Mouse (Mus musculus) ovary, postnatal 14 days (tissue): Measurements from ENCODE around the gene Lrrc63.
"Not testable (repeated sequence)": the region's sequence is repeated elsewhere in the genome, so short reads cannot be mapped to it uniquely, and the experiment has no call there.

Experiments used
- DNase-seq: peaks from one replicate; pipeline ENCODE4 v3.0.0; 2022; ENCODE audit warnings: low spot score

Lrrc63 gene

DNA sequence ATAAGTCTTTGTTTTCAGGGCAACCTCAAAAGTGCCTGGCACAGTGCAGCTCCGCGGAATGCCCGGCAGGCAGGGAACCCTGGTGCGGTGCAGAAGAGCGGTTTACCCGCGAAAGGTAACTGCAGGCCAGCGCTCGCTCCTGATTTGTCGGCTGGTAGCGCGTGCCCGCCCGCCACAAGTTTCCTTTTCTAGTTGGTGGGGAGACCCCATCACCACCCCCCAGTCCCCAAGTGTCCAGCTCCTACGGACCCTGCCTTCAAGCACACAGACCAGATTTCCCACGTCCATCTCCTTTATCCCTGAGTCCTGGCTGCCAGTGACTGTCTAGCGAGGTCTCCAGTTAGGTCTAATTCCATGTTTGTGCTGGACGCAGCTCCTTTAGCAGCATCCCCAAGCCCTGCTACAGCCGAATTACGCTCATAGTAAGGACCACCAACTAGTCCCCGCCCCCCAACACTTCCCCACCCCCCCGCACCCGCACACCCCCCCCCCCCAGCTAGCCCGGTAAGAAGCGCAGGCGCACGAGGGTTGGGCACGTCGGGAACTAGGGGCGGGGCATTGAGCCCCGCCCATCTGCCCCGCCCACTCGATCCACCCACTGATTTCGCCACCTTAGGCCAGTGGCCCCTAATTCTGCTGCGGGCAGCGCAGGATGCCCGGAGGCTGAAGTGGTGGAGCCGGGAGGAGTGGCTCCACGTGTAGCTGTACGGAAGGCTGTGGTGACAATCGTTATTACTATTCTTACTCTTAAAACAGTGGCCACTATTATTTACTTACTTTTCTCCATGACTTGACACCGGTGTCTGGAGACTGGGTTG, at the start of gene Lrrc63, which contains the start of gene Lcp1:
TSS of gene Lrrc63 (minus strand) at position 381 of the 818 bp plus-strand sequence.
TSS of gene Lcp1 (plus strand) at position 601 of the 818 bp plus-strand sequence.
- peak; percentile 47 for DNase-seq

DNA sequence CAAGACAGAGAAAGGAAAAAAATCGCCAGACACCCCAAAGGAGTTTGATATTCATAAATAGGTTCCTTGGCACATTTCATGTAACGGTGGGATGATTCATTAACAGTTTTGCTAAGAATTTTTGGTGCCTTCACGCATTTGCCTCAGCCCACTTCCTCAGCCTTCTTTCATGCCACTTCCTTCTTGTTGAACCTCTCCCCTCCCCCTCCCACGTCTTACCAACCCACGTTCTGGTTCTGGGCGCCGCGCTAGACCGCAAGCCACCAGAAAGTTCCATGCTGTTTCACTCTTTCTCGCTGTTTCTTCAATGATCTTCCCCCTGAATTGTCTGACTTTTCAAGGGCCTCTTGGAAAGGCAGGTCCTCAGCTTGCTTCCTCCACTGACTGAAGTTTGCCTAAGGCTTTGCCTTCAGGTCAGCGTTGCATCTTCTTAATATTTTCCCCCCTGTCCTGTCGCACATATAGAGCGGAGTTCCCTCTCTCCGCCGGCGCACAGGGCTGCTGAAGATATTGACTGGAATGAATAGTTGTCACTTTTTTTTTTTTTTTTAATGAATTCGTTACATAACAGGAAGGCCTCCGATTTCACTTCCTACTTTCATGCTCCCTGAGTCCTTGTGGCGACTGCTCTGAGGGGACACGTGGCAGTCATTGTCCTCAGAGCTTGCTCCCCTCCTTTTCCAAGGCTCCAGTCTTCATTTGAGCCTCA, 48.7 kb upstream of the Lrrc63 start:
- DNase-seq = no peak

GRCm38 (mm10) chr14:75178801-75179211, 48.1 kb upstream of the Lrrc63 start:
- no peak for DNase-seq

- no peak for DNase-seq
Observed at GRCm38 (mm10) chr14:75178384-75178793, 47.7 kb upstream of the Lrrc63 start.

DNA sequence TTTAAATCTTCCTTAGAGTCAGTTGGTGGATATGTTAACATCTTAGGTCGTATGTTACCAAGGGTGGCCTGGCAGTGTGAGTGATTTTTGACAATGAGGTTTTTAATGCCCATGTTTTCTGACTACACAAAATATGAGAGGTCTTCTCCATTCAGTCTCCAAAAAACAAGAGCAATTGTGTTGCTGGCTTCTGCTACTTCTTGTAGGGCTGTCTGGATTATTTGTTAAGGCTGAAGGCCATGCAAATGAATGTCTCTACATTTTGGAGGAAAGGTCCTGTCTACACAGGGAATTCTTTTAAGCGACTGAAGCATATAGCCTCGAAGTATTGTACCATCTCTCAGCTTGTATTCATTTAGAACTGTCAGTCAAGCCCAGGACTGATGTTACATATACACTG, 46.7 kb upstream of the Lrrc63 start:
- no peak for DNase-seq

- DNase-seq = no peak
Observed at GRCm38 (mm10) chr14:75176425-75177045, 45.9 kb upstream of the Lrrc63 start.

DNA sequence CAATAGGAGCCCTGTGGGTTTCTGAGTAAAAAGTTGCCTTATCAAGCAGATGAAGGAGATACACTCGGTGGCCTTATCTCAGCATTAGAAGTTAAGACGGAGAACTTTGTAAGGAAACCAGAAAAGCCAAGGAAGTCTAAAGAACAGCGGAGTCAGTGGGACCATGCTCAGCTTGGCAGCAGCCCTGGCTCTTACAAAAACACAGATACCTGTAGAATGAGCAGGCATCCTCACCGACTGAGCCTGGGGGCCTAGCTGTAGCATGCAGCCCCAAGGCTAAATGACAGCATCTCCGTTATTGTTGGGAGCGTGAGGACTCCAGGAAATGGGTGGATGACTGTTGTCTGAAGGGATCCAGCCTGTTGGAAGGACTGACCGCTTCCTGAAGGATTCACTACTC, 45.1 kb upstream of the Lrrc63 start:
- no peak for DNase-seq

DNA sequence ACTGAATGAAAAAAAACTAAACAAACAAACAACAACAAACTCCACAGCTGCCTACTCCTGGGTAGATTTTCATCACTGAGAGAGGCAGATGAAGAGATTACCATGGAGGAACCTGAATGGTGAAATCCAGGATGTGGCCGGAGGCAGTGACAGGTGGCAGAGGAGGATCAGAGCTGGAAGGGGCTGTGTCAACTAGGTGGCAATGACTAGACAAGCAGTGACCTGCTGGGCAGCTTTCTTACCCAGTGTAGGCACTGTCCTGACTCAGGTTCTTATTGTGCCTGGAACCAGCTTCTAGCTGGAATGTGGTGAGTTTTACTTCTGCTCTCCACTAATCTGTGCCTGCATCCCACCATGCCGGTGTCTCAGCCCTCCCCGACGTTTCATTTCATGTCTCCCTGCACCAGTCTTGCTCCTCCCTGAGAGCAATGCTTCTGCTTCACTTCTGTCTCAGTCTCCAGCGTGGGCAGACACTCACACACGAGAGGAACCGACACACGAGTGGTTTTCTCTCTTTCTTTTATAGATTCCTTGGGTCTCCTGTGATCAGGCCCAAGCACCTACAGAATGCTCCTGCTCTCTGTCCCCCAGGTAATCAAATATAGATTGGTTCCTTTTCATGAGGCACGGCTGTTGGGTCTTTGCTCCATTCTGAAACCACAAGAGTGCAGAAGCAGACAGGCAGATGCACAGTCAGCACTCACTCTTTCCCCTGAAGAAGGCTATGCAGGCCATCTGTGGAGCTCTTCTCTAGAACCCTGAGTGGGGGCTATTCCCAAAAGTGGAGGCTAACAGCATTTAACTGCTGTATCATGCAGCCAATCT, 44.3 kb upstream of the Lrrc63 start:
- no peak for DNase-seq

DNA sequence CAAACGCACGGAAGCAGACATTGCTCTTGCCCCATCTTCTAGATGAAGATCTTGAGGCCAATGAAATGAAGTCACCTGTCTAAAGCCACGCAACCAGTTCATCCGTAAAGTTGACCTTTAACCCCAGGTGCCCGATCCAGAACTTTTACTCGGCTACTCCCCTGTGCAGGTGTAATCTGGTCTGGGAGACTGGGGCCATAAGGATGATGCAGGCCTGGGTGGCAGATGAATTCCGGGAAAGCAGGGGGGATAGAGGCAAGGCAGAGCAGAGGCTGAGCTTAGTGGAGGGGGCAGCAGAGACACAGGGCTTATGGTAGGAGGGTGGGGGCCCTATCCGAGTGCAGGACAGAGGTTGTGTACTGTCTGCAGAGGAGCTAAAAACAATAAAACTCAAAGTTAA, 43.6 kb upstream of the Lrrc63 start:
- DNase-seq = no peak

DNA sequence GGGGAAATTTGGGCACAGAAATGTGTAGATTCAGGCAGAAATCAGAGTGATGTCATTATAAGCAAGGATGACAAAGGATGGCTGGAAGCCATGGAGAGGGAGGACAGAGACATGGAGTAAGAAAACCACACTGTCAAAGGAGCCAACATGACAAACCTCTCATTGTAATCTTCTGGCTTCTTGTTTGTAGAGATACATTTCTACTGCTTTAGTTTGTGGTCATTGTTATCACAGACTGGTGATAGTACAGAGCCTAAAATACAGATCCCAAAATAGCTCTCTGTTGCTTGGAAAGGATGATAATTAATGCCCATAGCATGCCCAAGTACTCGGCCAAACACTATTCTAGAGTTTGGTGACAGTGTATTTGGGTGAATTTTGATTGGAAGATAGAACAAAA, 39.9 kb upstream of the Lrrc63 start:
- no peak for DNase-seq

DNA sequence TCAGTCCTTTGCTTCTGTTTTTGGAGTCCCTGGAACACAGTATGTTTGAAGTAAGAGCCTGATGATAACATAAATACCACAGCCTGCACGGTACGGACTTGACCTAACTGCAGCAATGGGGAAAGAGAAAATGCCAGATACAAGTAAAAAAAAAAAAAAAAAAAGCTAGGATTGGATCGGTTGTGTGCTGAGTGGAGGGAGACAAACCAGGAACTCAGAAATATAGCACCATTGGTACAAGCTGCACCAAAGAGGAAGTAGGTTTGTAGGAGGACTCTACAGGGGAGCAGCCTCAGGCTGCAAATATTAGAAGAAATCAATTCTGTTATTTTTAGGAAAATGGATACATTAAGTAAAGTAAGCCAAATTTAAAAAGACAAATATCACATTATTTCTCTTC, 37.8 kb upstream of the Lrrc63 start:
- no peak for DNase-seq

DNA sequence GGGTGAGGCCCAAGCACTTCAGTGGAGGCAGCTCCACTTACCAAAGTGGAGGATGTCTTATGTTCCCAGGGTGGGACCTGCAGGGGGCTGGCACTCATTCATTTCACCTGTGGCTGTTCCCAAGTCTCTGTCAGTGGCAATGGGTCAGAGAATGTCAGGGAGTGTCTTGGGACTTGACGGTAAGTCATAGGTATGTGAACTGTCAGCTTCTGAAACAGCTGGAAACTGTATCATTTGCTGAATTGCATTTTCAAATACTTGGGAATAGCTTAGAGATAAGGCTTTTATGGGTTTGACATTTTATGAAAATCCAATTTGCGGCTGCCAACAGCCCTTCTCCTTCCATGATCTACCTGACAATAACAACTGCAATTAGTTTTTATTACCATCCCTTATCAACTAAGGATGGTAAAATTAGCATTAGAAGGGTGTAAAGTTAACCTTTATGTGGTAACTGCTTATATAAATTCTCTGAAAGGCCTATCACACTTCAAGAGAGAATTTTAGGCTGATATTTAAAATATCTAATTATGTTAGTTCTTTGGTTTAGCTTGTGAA, 35.0 kb upstream of the Lrrc63 start:
- DNase-seq = no peak

GRCm38 (mm10) chr14:75164345-75164744, 33.7 kb upstream of the Lrrc63 start:
- DNase-seq = no peak

GRCm38 (mm10) chr14:75163866-75164265, 33.2 kb upstream of the Lrrc63 start:
- no peak for DNase-seq

DNA sequence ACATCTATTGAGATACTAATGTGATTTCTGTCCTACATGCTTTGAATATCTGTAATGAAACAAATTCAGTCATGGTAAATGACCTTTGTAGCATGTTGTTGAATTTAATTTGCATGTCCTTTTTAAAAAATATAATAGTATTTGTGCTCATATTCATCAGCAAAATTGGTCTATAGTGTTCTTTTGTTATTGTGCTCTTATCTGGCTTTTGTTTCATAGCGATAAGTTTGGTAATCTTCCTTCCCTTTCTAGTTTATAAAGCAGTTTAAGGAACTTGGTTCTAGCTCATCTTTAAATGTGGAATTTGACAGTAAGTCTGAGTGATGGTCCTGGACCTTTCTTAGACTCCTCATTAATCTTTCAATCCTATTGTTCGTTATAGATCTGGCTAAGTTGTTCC, 28.7 kb upstream of the Lrrc63 start:
- DNase-seq = no peak

GRCm38 (mm10) chr14:75154481-75154880, 23.8 kb upstream of the Lrrc63 start:
- no peak for DNase-seq

DNA sequence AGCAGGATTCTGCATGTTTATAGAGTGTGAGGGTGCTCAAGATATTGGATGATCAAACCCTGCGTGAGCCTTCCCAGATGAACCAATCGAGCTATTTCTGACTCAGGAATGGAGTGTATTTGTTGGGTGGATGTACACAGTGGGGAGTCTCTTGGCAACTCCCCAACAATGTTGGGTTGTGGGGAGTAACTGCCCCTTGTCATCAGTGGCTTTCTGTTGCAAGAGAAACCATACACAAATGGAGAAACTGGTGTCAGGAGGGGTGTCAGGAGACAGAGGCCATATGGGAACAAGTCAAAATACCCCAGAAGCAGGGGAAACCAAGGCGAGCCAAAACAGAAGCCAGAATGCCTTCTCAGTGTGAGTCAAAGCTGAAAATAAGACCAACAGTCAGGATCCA, 20.5 kb upstream of the Lrrc63 start:
- DNase-seq = no peak

DNA sequence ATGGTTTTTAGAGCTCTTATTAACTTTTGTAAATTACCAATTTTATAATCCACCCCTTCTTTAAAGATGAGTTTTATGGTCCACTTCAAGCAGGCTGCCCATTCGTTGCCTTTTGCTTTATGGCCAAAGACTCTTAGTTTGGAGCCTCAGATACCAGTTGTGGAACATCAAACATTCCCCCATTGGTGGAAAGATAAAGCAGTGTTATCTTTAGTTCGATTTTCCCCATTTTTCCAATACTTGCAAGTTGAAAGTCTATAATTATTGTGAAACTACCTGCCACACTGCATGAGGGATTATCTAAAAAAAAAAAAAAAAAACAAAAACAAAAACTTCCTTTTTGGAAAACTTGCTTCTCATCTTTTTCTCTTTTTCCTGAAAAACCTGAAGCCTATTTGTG, 20.0 kb upstream of the Lrrc63 start:
- no peak for DNase-seq

DNA sequence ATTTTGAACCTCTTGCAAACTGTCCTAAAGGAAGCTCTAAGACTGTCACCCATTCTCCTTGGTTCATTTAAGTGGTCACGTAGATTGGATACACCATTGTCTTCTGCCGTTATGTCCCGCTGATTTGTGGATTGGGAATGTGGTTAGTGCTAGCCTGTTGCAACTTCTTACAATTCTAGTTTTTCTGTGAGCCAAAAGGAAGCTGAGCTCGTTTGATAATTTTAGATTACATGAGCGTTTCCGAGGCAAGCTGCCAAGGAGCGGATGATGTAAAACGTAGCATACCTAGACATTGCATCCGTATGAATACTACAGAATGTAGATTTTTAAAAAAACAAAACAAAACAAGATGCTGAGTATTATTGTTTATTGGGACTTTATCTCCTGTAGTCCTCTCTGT, 17.5 kb upstream of the Lrrc63 start:
- no peak for DNase-seq

DNA sequence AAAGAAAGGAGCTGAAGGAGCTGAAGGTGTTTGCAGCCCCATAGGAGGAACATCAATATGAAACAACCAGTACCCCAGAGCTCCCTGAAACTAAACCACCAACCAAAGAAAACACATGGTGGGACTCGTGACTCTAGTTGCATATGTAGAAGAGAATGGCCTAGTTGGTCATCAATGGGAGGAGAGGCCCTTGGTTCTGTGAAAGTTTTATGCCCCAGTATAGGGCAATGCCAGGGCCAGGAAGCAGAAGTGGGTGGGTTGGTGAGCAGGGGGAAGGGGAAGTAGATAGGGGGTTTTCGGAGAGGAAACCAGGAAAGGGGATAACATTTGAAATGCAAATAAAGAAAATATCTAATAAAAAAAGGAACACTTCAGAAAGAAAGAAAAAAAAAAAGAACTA, 17.0 kb upstream of the Lrrc63 start:
- DNase-seq = not testable (repeated sequence)

DNA sequence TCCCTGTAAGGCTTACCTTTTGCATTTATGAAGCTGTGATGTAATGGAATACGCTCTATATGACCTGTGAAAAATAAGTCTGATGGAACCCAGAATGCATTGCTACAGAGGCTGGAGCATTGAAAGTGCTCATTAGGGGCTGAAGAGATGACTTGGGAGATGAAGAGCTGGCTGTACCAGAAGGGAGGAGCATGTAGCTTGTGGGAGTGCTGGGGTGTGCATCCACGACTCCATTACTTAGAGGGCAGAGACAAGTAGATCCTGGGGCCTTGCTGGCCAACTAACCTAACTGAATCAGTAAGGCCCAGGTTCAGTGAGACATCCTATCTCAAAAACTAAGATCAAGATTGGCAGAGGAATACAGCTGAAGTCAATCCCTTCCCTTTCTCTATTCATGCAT, 8.5 kb upstream of the Lrrc63 start:
- no peak for DNase-seq

DNA sequence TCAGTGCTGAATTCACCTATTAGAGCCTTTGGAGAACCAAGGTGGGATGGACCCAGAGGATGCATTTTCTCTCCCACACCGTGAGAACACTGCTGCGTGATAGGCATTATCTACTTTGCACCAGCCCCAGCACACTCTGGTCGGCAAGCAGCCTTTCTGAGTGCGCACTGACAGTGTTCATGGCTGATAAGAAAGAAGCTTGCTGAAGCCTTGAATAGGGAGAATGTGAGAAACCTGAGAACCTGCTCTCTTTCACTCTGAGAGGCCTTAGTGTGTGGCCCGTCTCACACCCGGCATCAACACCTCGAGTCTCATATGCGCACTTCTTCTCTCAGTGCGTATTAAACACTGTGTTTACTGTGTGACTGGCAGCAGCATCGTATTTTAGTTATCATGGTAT, 7.8 kb upstream of the Lrrc63 start:
- no peak for DNase-seq
